Mouse (Mus musculus) midbrain, embryonic 12.5 days (tissue): ENCODE measurements around the gene Stk39. TPM values are rescaled to one million over a fixed set of nuclear protein-coding genes. Genes with fewer than 3 reads are reported as not detected.

Experiments
- ATAC-seq: fragments of 200-750 bp; cut with Nextera tagmentation; 2 replicates; pipeline ENCODE4 v1.8.0; 2017; ENCODE audit warnings: low read depth, moderate TSS enrichment, moderate library complexity; ENCODE audit not compliant: low FRiP score
- H3K27ac ChIP-seq: fragments of 300-500 bp; sonication (generic); replicated peaks from 2 replicates; pipeline ENCODE4 v1.5.1; 2016; ENCODE audit warnings: mild to moderate bottlenecking
- H3K27me3 ChIP-seq: fragments of 300-500 bp; sonication (generic); 2 replicates; pipeline ENCODE4 v1.6.1; 2016; ENCODE audit warnings: mild to moderate bottlenecking
- H3K36me3 ChIP-seq: fragments of 300-500 bp; sonication (generic); 2 replicates; pipeline ENCODE4 v1.6.1; 2016
- H3K4me1 ChIP-seq: fragments of 300-500 bp; sonication (generic); 2 replicates; pipeline ENCODE4 v1.6.1; 2016
- H3K4me2 ChIP-seq: fragments of 300-500 bp; sonication (generic); replicated peaks from 2 replicates; pipeline ENCODE4 v1.6.1; 2016; ENCODE audit warnings: mild to moderate bottlenecking, moderate library complexity
- H3K4me3 ChIP-seq: fragments of 300-500 bp; sonication (generic); 2 replicates; pipeline ENCODE4 v1.5.1; 2016; ENCODE audit warnings: mild to moderate bottlenecking
- H3K9ac ChIP-seq: fragments of 300-500 bp; sonication (generic); replicated peaks from 2 replicates; pipeline ENCODE4 v1.6.1; 2016; ENCODE audit warnings: mild to moderate bottlenecking, moderate library complexity
- H3K9me3 ChIP-seq: fragments of 300-500 bp; sonication (generic); 2 replicates; pipeline ENCODE4 v1.6.1; 2016; ENCODE audit warnings: mild to moderate bottlenecking
- WGBS: fragments of 180-500 bp; shearing (Covaris S2); methylation state at CpG from one replicate; pipeline ENCODE4 v1.1.7; 2016; 5-methylcytosine and 5-hydroxymethylcytosine counted together
- polyA plus RNA-seq: library from polyadenylated mRNA; unstranded; fragments of >200 nt; fragmentation: Nextera tagmentation; extraction: Ambion mirVana; gene quantifications from 2 replicates; pipeline ENCODE4 v1.2.1, GENCODE M21; 2016

Stk39 gene
- polyA plus RNA-seq, 1 experiment from 2014 or later = 52.5 TPM

DNA sequence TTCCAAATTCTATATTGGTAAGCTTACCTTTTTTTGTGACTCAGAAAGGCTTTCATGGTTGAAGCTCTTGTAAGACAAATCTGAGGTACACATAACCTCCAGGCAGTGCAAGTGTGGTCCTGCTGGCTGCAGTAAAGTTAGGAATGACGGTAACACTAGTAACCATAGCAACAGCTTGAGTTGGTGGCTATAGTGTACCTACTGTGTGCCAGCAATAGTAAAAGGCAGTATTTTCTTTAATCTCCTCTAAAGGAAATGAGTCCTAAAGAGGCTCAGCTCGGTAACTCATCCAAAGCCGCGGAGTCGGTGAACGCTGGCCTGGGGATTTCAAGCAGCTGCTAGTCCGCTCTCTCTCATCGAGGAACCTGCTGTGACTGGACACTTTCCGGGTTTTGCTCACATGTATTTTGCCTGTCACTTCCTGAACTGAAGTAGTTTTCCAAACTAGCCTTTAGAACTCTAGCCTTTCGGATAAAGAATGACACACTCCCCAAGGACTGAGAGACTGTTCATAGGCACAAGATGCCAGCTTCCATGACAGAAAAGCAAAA lies 85.7 kb downstream of the Stk39 start:
- H3K27me3 ChIP-seq = 0 out of 2 replicates have a peak, but pooled peaks cover 3% of the 10 kb centered on the region
- no peaks in the 10 kb centered on the region for H3K9me3 ChIP-seq
- 0 out of 2 replicates have a peak overlapping the region, but pooled peaks have one; percentile 17 for H3K27ac ChIP-seq
- 0 out of 2 replicates have a peak, but pooled peaks cover 7% of the 10 kb centered on the region for H3K36me3 ChIP-seq
- H3K4me1 ChIP-seq = peaks cover 33% of the 10 kb centered on the region
- H3K4me3 ChIP-seq = no peak overlapping the region
- no peak overlapping the region for H3K4me2 ChIP-seq
- ATAC-seq = no peak
- no peak overlapping the region for H3K9ac ChIP-seq
- WGBS = 22% methylated on average over 10 of the region's 10 CpGs

DNA sequence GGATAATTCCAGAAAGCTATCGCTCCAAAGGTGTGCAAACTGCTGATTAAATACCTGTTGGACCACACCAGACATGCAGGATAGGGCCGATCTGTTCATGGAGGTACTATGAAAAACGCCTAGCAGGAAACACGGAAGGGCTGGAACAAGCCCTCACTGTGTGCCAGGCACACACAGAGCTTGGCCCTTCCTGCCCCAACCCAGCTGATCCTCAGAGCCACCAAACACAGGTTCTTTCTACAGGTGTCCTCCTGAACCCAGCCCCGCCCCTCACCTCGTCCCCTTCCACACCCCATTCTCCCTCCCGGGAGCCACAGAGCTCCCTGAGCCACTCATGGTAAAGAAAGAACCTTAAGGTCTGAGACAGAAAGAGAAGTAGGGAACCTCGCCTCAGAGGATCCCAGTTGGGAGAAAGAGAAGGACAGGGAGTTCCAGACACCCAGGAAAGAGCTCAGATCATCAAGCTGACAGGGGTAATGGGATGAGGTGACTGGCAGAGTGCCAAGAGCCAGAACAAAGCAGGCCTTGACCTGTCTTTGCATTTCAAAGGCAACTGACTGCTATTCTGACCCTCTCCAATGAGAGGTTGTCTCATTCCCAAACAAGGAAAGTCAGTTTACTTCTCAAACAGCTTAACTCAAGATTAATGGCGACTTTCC lies 86.3 kb downstream of the Stk39 start:
- Histone ChIP-seq H3K27ac (no peak overlapping the region), H3K9ac (no peak overlapping the region), H3K9me3 (no peaks in the 10 kb centered on the region), H3K27me3 (0 out of 2 replicates have a peak, but pooled peaks cover 3% of the 10 kb centered on the region), H3K36me3 (0 out of 2 replicates have a peak, but pooled peaks cover 7% of the 10 kb centered on the region), H3K4me1 (peaks cover 37% of the 10 kb centered on the region), H3K4me3 (no peak overlapping the region), H3K4me2 (no peak overlapping the region)
- ATAC-seq = peak; percentile 67
- WGBS = 56% methylated on average over 9 of the region's 9 CpGs

DNA sequence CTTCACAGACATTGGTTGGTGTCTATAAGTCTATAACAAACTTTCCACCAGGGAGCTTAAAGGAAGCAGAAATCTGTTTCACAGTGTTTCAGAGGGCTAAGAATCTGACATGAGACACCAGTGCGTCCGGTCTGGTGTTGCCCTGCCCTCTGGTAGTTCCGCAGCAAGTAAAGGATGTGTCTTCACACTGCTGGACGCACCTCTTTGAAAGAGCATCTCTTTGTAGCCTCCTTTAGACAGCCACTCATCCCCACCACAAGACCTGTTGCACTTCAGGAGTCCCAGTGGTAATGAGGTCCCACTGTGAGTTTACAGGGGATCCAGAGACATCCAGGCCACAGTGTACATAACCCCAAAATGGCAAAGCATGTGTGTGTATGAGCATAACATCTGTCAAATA lies 88.1 kb downstream of the Stk39 start:
- Histone ChIP-seq H3K9me3 (no peaks in the 10 kb centered on the region), H3K27ac (no peak overlapping the region), H3K36me3 (0 out of 2 replicates have a peak, but pooled peaks cover 6% of the 10 kb centered on the region), H3K9ac (no peak overlapping the region), H3K4me1 (peaks cover 47% of the 10 kb centered on the region), H3K4me3 (no peak overlapping the region), H3K27me3 (0 out of 2 replicates have a peak, but pooled peaks cover 3% of the 10 kb centered on the region), H3K4me2 (no peak overlapping the region)
- WGBS = 81% methylated on average over 4 of the region's 4 CpGs
- ATAC-seq = no peak

DNA sequence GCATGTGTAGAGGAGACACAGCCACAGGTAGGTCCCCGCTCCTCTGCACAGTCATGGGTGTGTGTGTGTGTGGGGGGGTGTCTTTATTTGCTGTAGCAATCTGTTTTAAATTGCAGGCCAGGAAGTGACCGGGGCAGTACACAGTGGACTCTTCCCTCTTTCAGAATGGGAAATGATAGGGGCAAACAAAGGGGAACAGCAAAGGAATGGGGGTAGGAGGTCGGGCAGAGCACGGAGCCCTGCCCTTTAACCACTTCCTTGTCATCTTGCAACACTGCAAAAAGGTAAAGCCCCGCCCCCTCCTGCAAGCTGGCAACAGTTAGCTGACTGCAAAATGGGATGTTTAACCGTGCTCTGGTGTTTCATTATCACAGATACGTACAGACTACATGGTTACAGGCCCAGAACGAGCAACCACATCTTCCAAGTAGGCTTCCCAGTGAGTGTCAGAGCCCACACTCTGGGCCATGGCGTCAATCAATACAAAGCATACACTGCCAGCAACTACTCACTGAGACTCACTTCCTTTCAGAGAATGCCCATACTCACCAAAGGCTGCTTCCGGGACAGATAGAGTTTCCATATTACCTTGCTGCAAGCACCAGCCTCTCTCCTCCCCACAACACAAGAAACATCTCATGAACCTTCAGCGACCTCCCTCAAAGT lies 89.5 kb downstream of the Stk39 start:
- no peak for ATAC-seq
- H3K27me3 ChIP-seq = 0 out of 2 replicates have a peak, but pooled peaks cover 3% of the 10 kb centered on the region
- no peaks in the 10 kb centered on the region for H3K36me3 ChIP-seq
- H3K4me3 ChIP-seq = no peak overlapping the region
- H3K4me1 ChIP-seq = peaks cover 51% of the 10 kb centered on the region
- no peak overlapping the region for H3K4me2 ChIP-seq
- H3K9ac ChIP-seq = no peak overlapping the region
- 74% methylated on average over 11 of the region's 11 CpGs for WGBS
- no peaks in the 10 kb centered on the region for H3K9me3 ChIP-seq
- H3K27ac ChIP-seq = no peak overlapping the region

DNA sequence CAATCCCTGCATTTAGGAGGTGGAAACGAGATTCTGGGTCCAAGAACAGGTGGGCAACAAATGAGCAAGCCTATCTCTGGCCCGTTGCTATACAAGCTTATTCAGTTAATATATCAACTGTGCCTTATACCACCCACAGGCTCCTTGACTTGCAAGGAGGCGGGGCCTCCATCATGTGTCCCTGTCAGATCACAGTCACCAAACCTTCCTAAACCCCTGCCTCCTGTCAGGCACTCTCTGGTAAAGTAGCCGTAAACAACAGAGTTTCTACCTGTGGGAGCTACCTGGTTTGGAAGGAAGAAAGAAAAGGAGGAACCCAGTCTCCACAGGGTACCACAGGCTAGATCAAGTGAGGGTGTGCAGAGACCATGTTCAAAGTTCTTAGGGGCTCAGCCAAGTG lies 90.2 kb downstream of the Stk39 start:
- Histone ChIP-seq H3K9me3 (no peaks in the 10 kb centered on the region), H3K36me3 (no peaks in the 10 kb centered on the region), H3K4me2 (no peak overlapping the region), H3K9ac (no peak overlapping the region), H3K27me3 (0 out of 2 replicates have a peak, but pooled peaks cover 3% of the 10 kb centered on the region), H3K4me1 (peaks cover 50% of the 10 kb centered on the region), H3K27ac (no peak overlapping the region), H3K4me3 (no peak overlapping the region)
- ATAC-seq = no peak
- WGBS = 87% methylated on average over 4 of the region's 4 CpGs

DNA sequence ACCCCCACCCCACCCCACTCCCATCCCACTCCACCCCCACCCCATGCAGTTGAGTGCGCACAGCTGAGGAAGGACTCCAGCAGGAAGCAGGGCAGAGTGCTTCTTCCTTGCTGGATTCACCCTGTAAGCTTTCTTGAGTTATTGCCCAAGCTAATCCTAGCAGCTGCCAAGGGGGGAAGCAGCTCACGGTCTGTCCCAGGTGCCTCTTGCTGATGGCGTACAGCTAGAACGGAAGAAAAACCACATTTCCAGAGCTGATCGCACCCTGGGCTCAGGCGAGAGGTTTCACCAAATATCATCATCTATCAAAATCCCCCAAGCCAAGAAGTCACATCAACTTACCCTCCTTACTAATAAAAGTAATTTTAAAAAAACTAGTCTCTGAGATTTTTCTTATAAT lies 90.9 kb downstream of the Stk39 start:
- no peak for ATAC-seq
- Histone ChIP-seq H3K4me2 (no peak overlapping the region), H3K4me3 (no peak overlapping the region), H3K36me3 (no peaks in the 10 kb centered on the region), H3K27me3 (0 out of 2 replicates have a peak, but pooled peaks cover 3% of the 10 kb centered on the region), H3K4me1 (peaks cover 44% of the 10 kb centered on the region), H3K9ac (no peak overlapping the region), H3K27ac (0 out of 2 replicates have a peak overlapping the region, but pooled peaks have one; percentile 42), H3K9me3 (no peaks in the 10 kb centered on the region)
- WGBS = 54% methylated on average over 6 of the region's 6 CpGs

DNA sequence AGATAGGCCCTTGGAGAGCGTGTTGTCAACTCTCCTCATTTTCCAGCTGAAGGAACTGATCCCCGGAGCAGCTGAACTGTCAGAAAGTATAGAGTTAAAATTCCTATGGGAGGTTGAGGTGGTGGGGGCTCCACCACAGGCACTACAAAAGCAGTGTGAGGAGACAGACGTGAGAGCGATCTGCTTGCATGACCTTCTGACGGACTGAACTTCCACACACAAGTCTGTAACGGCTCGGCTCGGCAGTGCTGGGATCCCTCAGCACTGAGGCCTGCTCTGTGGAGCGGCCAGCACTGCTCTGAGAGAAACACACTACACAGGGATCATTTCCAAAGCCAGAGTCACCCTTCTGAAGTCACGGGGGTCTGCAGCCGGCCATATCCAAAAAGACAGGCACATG lies 92.4 kb downstream of the Stk39 start:
- Histone ChIP-seq H3K4me2 (no peak overlapping the region), H3K9me3 (no peaks in the 10 kb centered on the region), H3K27ac (no peak overlapping the region), H3K4me3 (no peak overlapping the region), H3K27me3 (0 out of 2 replicates have a peak, but pooled peaks cover 3% of the 10 kb centered on the region), H3K4me1 (peaks cover 34% of the 10 kb centered on the region), H3K36me3 (no peaks in the 10 kb centered on the region), H3K9ac (no peak overlapping the region)
- ATAC-seq = no peak
- WGBS = 43% methylated on average over 11 of the region's 11 CpGs

DNA sequence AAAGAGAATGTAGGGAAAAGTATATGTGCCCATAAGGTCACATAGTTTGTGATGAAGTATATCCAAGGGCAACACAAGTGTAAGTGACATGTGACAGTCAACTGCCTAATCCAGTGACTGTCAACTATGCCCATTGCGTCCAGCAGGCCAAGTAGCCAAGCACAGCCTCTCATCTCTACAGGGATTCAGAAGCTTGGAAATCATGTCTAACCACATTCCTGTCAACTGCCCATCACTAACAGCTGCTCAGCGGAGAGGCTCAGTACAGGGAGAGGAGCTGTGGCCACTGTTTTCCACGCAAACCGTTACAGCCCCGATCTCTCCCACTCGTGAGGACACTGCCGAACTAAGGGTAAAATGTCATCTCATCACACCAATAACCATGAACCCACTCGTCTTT lies 93.7 kb downstream of the Stk39 start:
- H3K4me2 ChIP-seq = no peak overlapping the region
- 85% methylated on average over 8 of the region's 8 CpGs for WGBS
- no peak overlapping the region for H3K27ac ChIP-seq
- ATAC-seq = no peak
- peaks cover 37% of the 10 kb centered on the region for H3K4me1 ChIP-seq
- H3K9me3 ChIP-seq = no peaks in the 10 kb centered on the region
- H3K36me3 ChIP-seq = no peaks in the 10 kb centered on the region
- no peak overlapping the region for H3K9ac ChIP-seq
- H3K27me3 ChIP-seq = no peaks in the 10 kb centered on the region
- no peak overlapping the region for H3K4me3 ChIP-seq

DNA sequence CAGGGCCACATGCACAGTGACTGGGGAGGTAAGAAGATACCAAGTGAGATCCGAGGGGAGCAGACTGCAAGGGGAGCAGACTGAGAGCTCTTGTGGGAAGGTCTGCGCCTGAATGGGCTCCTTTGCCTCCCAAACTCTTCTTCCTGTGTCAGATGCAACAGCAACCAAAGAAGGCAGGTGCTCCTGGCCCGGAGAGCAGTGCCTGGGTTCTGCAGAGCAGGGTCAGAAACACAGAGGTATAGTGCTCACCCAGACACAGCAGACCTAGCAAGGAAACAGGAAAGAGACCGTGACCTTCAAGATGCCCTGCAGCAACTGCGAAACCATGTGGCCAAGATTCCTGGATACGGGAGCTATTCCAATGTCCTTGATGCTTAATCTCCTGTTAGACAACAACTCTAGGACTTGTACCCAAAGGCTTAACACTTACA lies 94.8 kb downstream of the Stk39 start:
- no peaks in the 10 kb centered on the region for H3K36me3 ChIP-seq
- no peak overlapping the region for H3K9ac ChIP-seq
- no peak overlapping the region for H3K27ac ChIP-seq
- H3K27me3 ChIP-seq = no peaks in the 10 kb centered on the region
- H3K9me3 ChIP-seq = no peaks in the 10 kb centered on the region
- H3K4me2 ChIP-seq = no peak overlapping the region
- WGBS = 89% methylated on average over 6 of the region's 6 CpGs
- H3K4me1 ChIP-seq = peaks cover 33% of the 10 kb centered on the region
- no peak for ATAC-seq
- H3K4me3 ChIP-seq = no peak overlapping the region

DNA sequence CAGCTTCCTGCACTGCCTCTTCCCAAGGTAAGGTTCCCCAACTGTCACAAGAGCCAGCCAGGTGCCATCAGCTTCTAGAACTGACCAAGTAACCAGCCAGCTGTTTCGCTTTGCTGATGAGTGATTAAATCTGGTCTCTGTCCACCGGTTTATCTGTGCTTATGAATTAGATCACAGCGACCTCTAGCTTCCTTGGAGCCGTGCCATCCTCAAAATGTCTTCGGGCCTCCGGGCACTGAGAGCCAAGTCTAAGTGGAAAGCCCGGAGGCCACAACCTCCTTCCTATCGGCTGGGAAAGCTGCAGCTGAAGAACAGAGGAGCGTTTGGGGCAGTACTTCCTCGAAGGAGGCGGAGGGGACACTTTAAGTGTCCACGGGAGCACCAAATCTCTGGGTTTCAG lies 95.4 kb downstream of the Stk39 start:
- no peak overlapping the region for H3K4me2 ChIP-seq
- no peak for ATAC-seq

DNA sequence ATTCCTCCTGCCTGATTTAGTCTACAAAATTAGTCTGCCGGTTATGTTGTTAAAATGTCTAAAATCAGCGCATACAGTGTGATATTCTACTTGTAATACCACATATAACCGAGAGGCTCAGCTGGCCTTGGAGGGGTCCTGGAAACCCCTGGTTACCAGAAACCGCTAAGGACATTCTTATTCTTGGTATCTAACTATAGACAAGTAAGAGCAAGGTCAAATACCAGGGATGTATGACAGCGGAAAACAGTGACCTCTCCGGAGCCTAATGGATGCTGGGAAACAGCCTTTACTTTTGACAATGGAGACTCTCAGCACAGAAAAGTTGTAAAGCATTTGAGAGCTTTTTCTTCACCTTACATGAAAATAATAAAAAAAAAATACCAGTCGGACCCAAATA lies 97.9 kb downstream of the Stk39 start:
- H3K27me3 ChIP-seq = no peaks in the 10 kb centered on the region
- WGBS = 68% methylated on average over 7 of the region's 7 CpGs
- H3K4me1 ChIP-seq = peaks cover 26% of the 10 kb centered on the region; the same call in 1 of the 2 replicates
- no peaks in the 10 kb centered on the region for H3K36me3 ChIP-seq
- no peak overlapping the region for H3K4me3 ChIP-seq
- no peak overlapping the region for H3K4me2 ChIP-seq
- no peak for ATAC-seq
- no peak overlapping the region for H3K27ac ChIP-seq
- no peaks in the 10 kb centered on the region for H3K9me3 ChIP-seq
- H3K9ac ChIP-seq = no peak overlapping the region

More for the DNA sequence above, 95.4 kb downstream of the Stk39 start:
- WGBS = 90% methylated on average over 12 of the region's 12 CpGs
- H3K36me3 ChIP-seq = no peaks in the 10 kb centered on the region
- no peak overlapping the region for H3K9ac ChIP-seq
- H3K27me3 ChIP-seq = no peaks in the 10 kb centered on the region
- peaks cover 31% of the 10 kb centered on the region for H3K4me1 ChIP-seq
- H3K4me3 ChIP-seq = no peak overlapping the region
- no peaks in the 10 kb centered on the region for H3K9me3 ChIP-seq
- no peak overlapping the region for H3K27ac ChIP-seq

DNA sequence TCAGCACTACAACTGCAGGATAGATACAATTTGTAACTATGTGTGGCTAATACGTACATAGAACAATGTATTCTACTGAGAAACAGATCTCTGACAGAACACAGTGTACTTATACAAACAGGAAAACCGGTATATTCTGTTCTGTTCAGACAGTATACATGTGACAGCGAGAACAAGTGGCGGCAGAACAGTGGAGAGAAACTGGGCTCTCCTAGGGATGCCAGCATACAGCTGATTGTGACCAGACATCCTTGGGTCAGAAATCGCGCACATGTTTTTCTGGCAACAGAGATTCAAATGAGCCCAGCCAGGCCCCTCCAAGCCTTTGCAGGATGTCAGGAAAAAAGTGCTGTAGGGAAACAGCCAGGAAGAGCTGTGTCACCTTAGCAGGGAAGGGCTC lies 100.2 kb downstream of the Stk39 start:
- H3K4me3 ChIP-seq = no peak overlapping the region
- peaks cover 31% of the 10 kb centered on the region for H3K4me1 ChIP-seq
- no peaks in the 10 kb centered on the region for H3K9me3 ChIP-seq
- no peaks in the 10 kb centered on the region for H3K27me3 ChIP-seq
- WGBS = 82% methylated on average over 6 of the region's 6 CpGs
- no peaks in the 10 kb centered on the region for H3K36me3 ChIP-seq
- H3K4me2 ChIP-seq = no peak overlapping the region
- no peak overlapping the region for H3K9ac ChIP-seq
- no peak overlapping the region for H3K27ac ChIP-seq
- no peak for ATAC-seq
